ENCODE assay signal across 23 mouse cellular contexts in the genomic region with DNA sequence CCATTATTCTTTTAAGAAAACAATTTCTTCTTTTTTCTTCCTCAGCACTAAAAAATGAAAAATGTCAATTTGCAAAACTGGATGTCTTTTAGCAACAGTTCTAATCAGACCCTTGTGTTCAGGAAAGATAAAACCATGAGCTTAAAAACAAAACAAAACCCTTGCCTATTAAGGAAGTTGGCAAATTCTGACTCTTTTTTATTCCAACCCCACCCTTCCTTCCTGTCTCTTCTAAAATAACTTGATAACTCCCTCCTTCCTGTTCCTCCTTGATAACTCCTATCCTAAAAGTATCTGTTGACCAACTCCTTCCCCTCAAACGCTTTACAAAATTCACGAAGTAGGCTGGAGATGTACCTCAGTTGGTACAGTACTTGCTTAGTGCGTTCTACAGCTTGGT. TPM values are rescaled to one million over a fixed set of nuclear protein-coding genes. Genes with fewer than 3 reads are reported as not detected.
DNase-seq lines count a peak whose midpoint lies in the region; ATAC-seq and TF ChIP-seq lines count a peak whose summit lies in the region.
"Had no signal": no experiment of that assay in that cellular context is flagged by ENCODE, and none has a peak within 500 bp of the region (broad histone marks: within the 10 kb centered on the region; RNA-seq: fewer than 3 reads in every experiment).

No protein-coding gene starts in this region.

- no peaks in the 10 kb centered on the region for H3K36me3 ChIP-seq in liver, embryonic 14.5 days (replicated peaks; ENCODE audit: control insufficient read depth, insufficient read depth, low read depth)
- no peaks in the 10 kb centered on the region for H3K36me3 ChIP-seq in midbrain, embryonic 10.5 days
- H3K36me3 ChIP-seq: embryonic facial prominence, embryonic 13.5 days; forebrain, embryonic 10.5 days; hindbrain, embryonic 15.5 days; limb, embryonic 13.5 days; lung, embryonic 15.5 days; stomach, embryonic 15.5 days had no signal

- peak; percentile 66 for TF ChIP-seq EP300 in liver, embryonic 14.5 days (IDR thresholded peaks at IDR 0.05; ENCODE audit: low read depth)

- no peak overlapping the region for H3K9ac ChIP-seq in liver, embryonic 14.5 days (replicated peaks)
- H3K9ac ChIP-seq: embryonic facial prominence, embryonic 13.5 days; hindbrain, embryonic 15.5 days; limb, embryonic 13.5 days; lung, embryonic 15.5 days; stomach, embryonic 15.5 days had no signal

- peak; percentile 13 to 40 (median 16) for DNase-seq in liver, embryonic 14.5 days (ENCODE audit: low read depth in 3 of 3, low spot score in 3 of 3)
- no peak for DNase-seq in layer of hippocampus, adult 9-11 months
- DNase-seq in kidney, postnatal 25 days = no peak
- DNase-seq in midbrain, embryonic 10.5 days (ENCODE audit: low spot score) = no peak
- DNase-seq in testis, postnatal 14 days (ENCODE audit: low spot score) = no peak
- DNase-seq: cerebellum, adult 11 months; cerebellum, postnatal 10 days; gastrocnemius, postnatal 14 days; heart, adult 2 months; heart, postnatal 36 days; layer of hippocampus, postnatal 36 days; retina, postnatal 1 day; thymus, postnatal 25 days had no signal

- H3K4me3 ChIP-seq in bone marrow macrophage, adult 2 months (ENCODE audit: insufficient read depth, low read length) = no peak overlapping the region
- H3K4me3 ChIP-seq in liver, embryonic 14.5 days (ENCODE audit: insufficient read depth in 1 of 2, low read depth in 2 of 2, low read length in 2 of 2) = no peak overlapping the region
- no peak overlapping the region for H3K4me3 ChIP-seq in midbrain, embryonic 10.5 days
- H3K4me3 ChIP-seq: embryonic facial prominence, embryonic 13.5 days; forebrain, embryonic 10.5 days; heart, adult 2 months; hindbrain, embryonic 15.5 days; limb, embryonic 13.5 days; lung, embryonic 15.5 days; stomach, embryonic 15.5 days had no signal

- no peak for TF ChIP-seq CTCF in bone marrow macrophage, adult 2 months (IDR thresholded peaks at IDR 0.05; ENCODE audit: low read depth, low read length)
- no peak for TF ChIP-seq CTCF in liver, embryonic 14.5 days (IDR thresholded peaks at IDR 0.05; ENCODE audit: low read depth)

- WGBS in liver, embryonic 14.5 days (ENCODE audit: insufficient replicate concordance) = 11% methylated on average over 3 of the region's 3 CpGs
- WGBS in midbrain, embryonic 10.5 days = 82% methylated on average over 3 of the region's 3 CpGs

- no peaks in the 10 kb centered on the region for H3K27me3 ChIP-seq in liver, embryonic 14.5 days (ENCODE audit: control insufficient read depth, insufficient read depth, low read length)
- no peaks in the 10 kb centered on the region for H3K27me3 ChIP-seq in midbrain, embryonic 10.5 days (ENCODE audit: low read depth, poor library complexity, severe bottlenecking)
- H3K27me3 ChIP-seq: embryonic facial prominence, embryonic 13.5 days; hindbrain, embryonic 15.5 days; limb, embryonic 13.5 days; lung, embryonic 15.5 days; stomach, embryonic 15.5 days had no signal

- no peak for TF ChIP-seq POLR2A in bone marrow macrophage, adult 2 months (IDR thresholded peaks at IDR 0.05; ENCODE audit: borderline replicate concordance, low read depth, low read length)

- H3K27ac ChIP-seq in bone marrow macrophage, adult 2 months (ENCODE audit: insufficient read depth, low read depth, low read length) = peak overlapping the region; percentile 75
- peak overlapping the region; percentile 31; the same call in 1 of the 2 replicates for H3K27ac ChIP-seq in liver, embryonic 14.5 days
- no peak overlapping the region for H3K27ac ChIP-seq in midbrain, embryonic 10.5 days (replicated peaks)
- H3K27ac ChIP-seq: embryonic facial prominence, embryonic 13.5 days; forebrain, embryonic 10.5 days; heart, adult 2 months; hindbrain, embryonic 15.5 days; limb, embryonic 13.5 days; lung, embryonic 15.5 days; stomach, embryonic 15.5 days had no signal

- H3K9me3 ChIP-seq in liver, embryonic 14.5 days (ENCODE audit: control insufficient read depth, low read length) = no peaks in the 10 kb centered on the region
- H3K9me3 ChIP-seq in midbrain, embryonic 10.5 days (replicated peaks) = no peaks in the 10 kb centered on the region
- H3K9me3 ChIP-seq: embryonic facial prominence, embryonic 13.5 days; forebrain, embryonic 10.5 days; hindbrain, embryonic 15.5 days; limb, embryonic 13.5 days; lung, embryonic 15.5 days; stomach, embryonic 15.5 days had no signal

- H3K4me2 ChIP-seq in liver, embryonic 14.5 days (ENCODE audit: low read depth) = 0 out of 2 replicates have a peak overlapping the region, but pooled peaks have one; percentile 11
- H3K4me2 ChIP-seq: embryonic facial prominence, embryonic 13.5 days; hindbrain, embryonic 15.5 days; limb, embryonic 13.5 days; lung, embryonic 15.5 days; stomach, embryonic 15.5 days had no signal

- ATAC-seq in erythroblast, adult 5-6 weeks (replicated peaks; ENCODE audit: low FRiP score, poor library complexity, severe bottlenecking) = peak; percentile 28; the same call in 1 of the 2 replicates
- ATAC-seq in liver, embryonic 14.5 days (ENCODE audit: insufficient read depth) = peak; percentile 71
- ATAC-seq in megakaryocyte progenitor cell, adult 5-6 weeks (replicated peaks; ENCODE audit: poor library complexity) = peak; percentile 97
- ATAC-seq: intestine, postnatal 0 days had no signal

- peaks cover 7% of the 10 kb centered on the region for H3K4me1 ChIP-seq in bone marrow macrophage, adult 2 months (ENCODE audit: control insufficient read depth, insufficient read depth, low read length)
- peaks cover 3 to 7% of the 10 kb centered on the region in 2 experiments; a peak in 1 of 4 replicates for H3K4me1 ChIP-seq in liver, embryonic 14.5 days (replicated peaks; ENCODE audit: control insufficient read depth in 2 of 2, insufficient read depth in 2 of 2, low read length in 1 of 2)
- no peaks in the 10 kb centered on the region for H3K4me1 ChIP-seq in midbrain, embryonic 10.5 days
- H3K4me1 ChIP-seq: embryonic facial prominence, embryonic 13.5 days; forebrain, embryonic 10.5 days; hindbrain, embryonic 15.5 days; limb, embryonic 13.5 days; stomach, embryonic 15.5 days had no signal

RNA-seq across cellular contexts. Expression of a gene that starts 45.4 kb away (rescaled TPM):
- 14.7 and 18.1 TPM in 2 replicates for polyA plus RNA-seq in bone marrow macrophage, adult 2 months (2012; ENCODE audit: insufficient read depth, insufficient read length, missing spikeins)
- 19.4 and 26.5 TPM in 2 replicates for total RNA-seq in erythroblast, adult 5-6 weeks (2015; ENCODE audit: low replicate concordance)
- total RNA-seq in erythroblast, adult 5-6 weeks (2017; ENCODE audit: low replicate concordance) = 11.9 and 14.4 TPM in 2 replicates
- polyA plus RNA-seq in liver, embryonic 14.5 days (2012; rRNA removed) = 2.9 and 3.1 TPM in 2 replicates
- polyA plus RNA-seq in liver, embryonic 14.5 days (2014; fragmentation: Nextera tagmentation; extraction: Ambion mirVana) = 4.0 and 5.2 TPM in 2 replicates
- 7.7 and 11.9 TPM in 2 replicates for total RNA-seq in megakaryocyte progenitor cell, adult 5-6 weeks (2015)
- 9.5 and 13.0 TPM in 2 replicates for total RNA-seq in megakaryocyte progenitor cell, adult 5-6 weeks (2017)
- polyA plus RNA-seq in midbrain, embryonic 10.5 days (2016; fragmentation: Nextera tagmentation; extraction: Ambion mirVana) = 50.2 and 59.7 TPM in 2 replicates

Comparison
In these comparisons a context has a peak if more than half of its experiments do, and no peak if none do; other contexts are left out.
1. ATAC-seq: peak in every context shown above with its lines; median percentile 97 in megakaryocyte progenitor cell, adult 5-6 weeks; 71 in liver, embryonic 14.5 days; 28 in erythroblast, adult 5-6 weeks.
2. DNase-seq: peak in liver, embryonic 14.5 days (3 of 3); none in layer of hippocampus, adult 9-11 months (single experiment), kidney, postnatal 25 days (0 of 2), midbrain, embryonic 10.5 days (single experiment) and testis, postnatal 14 days (single experiment).